ENCODE assay signal across 8 mouse cellular contexts in genomic region chr5:75044310-75044904, GRCm38 (mm10). TPM values are rescaled to one million over a fixed set of nuclear protein-coding genes. Genes with fewer than 3 reads are reported as not detected.
DNase-seq lines count a peak whose midpoint lies in the region; ATAC-seq and TF ChIP-seq lines count a peak whose summit lies in the region.

TSS of gene Chic2 (minus strand) at chr5:75044774.

- H3K27me3 ChIP-seq in C2C12 (ENCODE audit: control insufficient read depth, insufficient read depth, insufficient read length): no peaks in the 10 kb centered on the region
- peaks cover 19% of the 10 kb centered on the region for H3K27me3 ChIP-seq in erythroblast, embryonic 14.5 days (ENCODE audit: control insufficient read depth)
- H3K27me3 ChIP-seq in heart, embryonic 13.5 days (replicated peaks): peaks cover 10% of the 10 kb centered on the region; the same call in 1 of the 2 replicates
- H3K27me3 ChIP-seq in liver, embryonic 12.5 days (replicated peaks): peaks cover 12% of the 10 kb centered on the region; the same call in 1 of the 2 replicates
- no peaks in the 10 kb centered on the region for H3K27me3 ChIP-seq in splenic B cell, adult 2 months (ENCODE audit: control insufficient read depth, insufficient read depth, low read length, poor library complexity, severe bottlenecking)

- H3K9ac ChIP-seq in heart, embryonic 13.5 days: peak within 1 kb of the TSS; percentile 99
- H3K9ac ChIP-seq in liver, embryonic 12.5 days: peak within 1 kb of the TSS; percentile 98

- ATAC-seq in heart, embryonic 13.5 days (ENCODE audit: extremely low read depth, insufficient number of reproducible peaks, low FRiP score, low TSS enrichment): peak; percentile 84
- ATAC-seq in liver, embryonic 12.5 days: peak; percentile 90

- peaks cover 8% of the 10 kb centered on the region for H3K36me3 ChIP-seq in C2C12 (ENCODE audit: control insufficient read depth, insufficient read depth)
- peaks cover 13% of the 10 kb centered on the region for H3K36me3 ChIP-seq in erythroblast, embryonic 14.5 days (ENCODE audit: control insufficient read depth)
- H3K36me3 ChIP-seq in heart, embryonic 13.5 days: peaks cover 11% of the 10 kb centered on the region
- H3K36me3 ChIP-seq in liver, embryonic 12.5 days: peaks cover 11% of the 10 kb centered on the region
- H3K36me3 ChIP-seq in splenic B cell, adult 2 months (ENCODE audit: control insufficient read depth, insufficient read depth, low read length, poor library complexity, severe bottlenecking): no peaks in the 10 kb centered on the region

- no peaks in the 10 kb centered on the region for H3K9me3 ChIP-seq in erythroblast, embryonic 14.5 days (ENCODE audit: control insufficient read depth, low read length)
- no peaks in the 10 kb centered on the region for H3K9me3 ChIP-seq in heart, embryonic 13.5 days
- H3K9me3 ChIP-seq in liver, embryonic 12.5 days (replicated peaks): no peaks in the 10 kb centered on the region

- H3K4me3 ChIP-seq in C2C12 (ENCODE audit: insufficient read depth, poor library complexity, severe bottlenecking): peak within 1 kb of the TSS; percentile 89
- peak within 1 kb of the TSS; percentile 94 for H3K4me3 ChIP-seq in erythroblast, embryonic 14.5 days (replicated peaks)
- H3K4me3 ChIP-seq in heart, embryonic 13.5 days: peak within 1 kb of the TSS; percentile 98
- H3K4me3 ChIP-seq in liver, embryonic 12.5 days: peak within 1 kb of the TSS; percentile 96

- peaks cover 38% of the 10 kb centered on the region for H3K79me3 ChIP-seq in C2C12 (ENCODE audit: low read depth)

- TF ChIP-seq CTCF in C2C12 (IDR thresholded peaks at IDR 0.05; ENCODE audit: control insufficient read depth, insufficient read depth, insufficient read length): no peak
- TF ChIP-seq CTCF in brain, embryonic 14.5 days (IDR thresholded peaks at IDR 0.05; ENCODE audit: borderline replicate concordance, extremely low read depth, insufficient read depth, insufficient read length): no peak

- H3K4me2 ChIP-seq in heart, embryonic 13.5 days: peak within 1 kb of the TSS; percentile 94
- peak within 1 kb of the TSS; percentile 92 for H3K4me2 ChIP-seq in liver, embryonic 12.5 days

- under 1% methylated on average over 66 of the region's 90 CpGs for WGBS in heart, embryonic 13.5 days
- WGBS in liver, embryonic 12.5 days (ENCODE audit: insufficient replicate concordance): under 1% methylated on average over 64 of the region's 90 CpGs

- TF ChIP-seq POLR2A in brain, embryonic 14.5 days (IDR thresholded peaks at IDR 0.05; ENCODE audit: borderline replicate concordance, extremely low read depth, insufficient read depth, insufficient read length, poor library complexity, severe bottlenecking): peak; percentile 87

- H3K79me2 ChIP-seq in C2C12 (ENCODE audit: control insufficient read depth, insufficient read depth): peaks cover 48% of the 10 kb centered on the region

- H3ac ChIP-seq in C2C12 (ENCODE audit: control insufficient read depth, insufficient read length, low read depth): peak within 1 kb of the TSS; percentile 88

- DNase-seq in brain, embryonic 14.5 days (ENCODE audit: low read depth): peak; percentile 91
- peak; percentile 93 for DNase-seq in kidney, postnatal 10 days
- DNase-seq in naive thymus-derived CD4-positive, alpha-beta T cell, adult 2 months (ENCODE audit: low read depth): peak; percentile 87
- peak; percentile 76 for DNase-seq in splenic B cell, adult 2 months (ENCODE audit: low read depth, low spot score)

- peak within 1 kb of the TSS; percentile 91 for H3K27ac ChIP-seq in heart, embryonic 13.5 days (replicated peaks)
- H3K27ac ChIP-seq in liver, embryonic 12.5 days: peak within 1 kb of the TSS; percentile 92

- peaks cover 25% of the 10 kb centered on the region for H3K4me1 ChIP-seq in erythroblast, embryonic 14.5 days (ENCODE audit: control insufficient read depth)
- peaks cover 20% of the 10 kb centered on the region for H3K4me1 ChIP-seq in heart, embryonic 13.5 days
- peaks cover 30% of the 10 kb centered on the region for H3K4me1 ChIP-seq in liver, embryonic 12.5 days

TF ChIP-seq in C2C12, 6 proteins besides CTCF, POLR2A, EP300 and RAD21:
- no peak for TF ChIP-seq CEBPB (IDR thresholded peaks at IDR 0.05; ENCODE audit: low read depth)
- TF ChIP-seq MYOG (IDR thresholded peaks at IDR 0.05; ENCODE audit: control insufficient read depth, extremely low read depth, insufficient read length): no peak
- TF ChIP-seq MAX (IDR thresholded peaks at IDR 0.05): no peak
- no peak for TF ChIP-seq FOSL1 (IDR thresholded peaks at IDR 0.05; ENCODE audit: insufficient read depth, low read length, poor library complexity, severe bottlenecking)
- no peak for TF ChIP-seq MYOD1 (IDR thresholded peaks at IDR 0.05; ENCODE audit: control insufficient read depth, insufficient read length, low read depth)
- no peak for TF ChIP-seq USF1 (IDR thresholded peaks at IDR 0.05; ENCODE audit: low read depth)

RNA-seq across cellular contexts. Expression of gene Chic2, which starts in this region (rescaled TPM):
- 22.0 TPM for polyA plus RNA-seq in C2C12 (2012; fragmentation: generic; extraction: Trizol)
- polyA plus RNA-seq in brain, embryonic 14.5 days (2012; rRNA removed): 27.9 and 31.6 TPM in 2 replicates
- 2.0 TPM in 2 replicates for polyA plus RNA-seq in erythroblast, embryonic 14.5 days (2012)
- 18.6 and 24.8 TPM in 2 replicates for polyA plus RNA-seq in heart, embryonic 13.5 days (2015; fragmentation: Nextera tagmentation; extraction: Ambion mirVana)
- 32.5 and 35.1 TPM in 2 replicates for polyA plus RNA-seq in liver, embryonic 12.5 days (2016; fragmentation: Nextera tagmentation; extraction: Ambion mirVana)

Comparison
In these comparisons a context has a peak if more than half of its experiments do, and no peak if none do; other contexts are left out.
1. Peak in every context shown above with its lines: DNase-seq, ATAC-seq, H3K4me3 ChIP-seq and H3K27ac ChIP-seq.